Mouse (Mus musculus): ENCODE results near the gene Plb1.

- TF ChIP-seq POLR2A (IDR thresholded peaks at IDR 0.05; ENCODE audit: borderline replicate concordance, extremely low read depth, low read depth, low read length) (no peak), CTCF (IDR thresholded peaks at IDR 0.05; ENCODE audit: insufficient read depth, low read length) (peak; percentile 95)
Measured at GRCm38 (mm10) chr5:32197698-32198097, 34.8 kb upstream of the Plb1 start.

Data from lung, adult 2 months (tissue).